Mouse (Mus musculus) hindbrain, embryonic 14.5 days (tissue): ENCODE results near the gene Blvra. TPM values are rescaled to one million over a fixed set of nuclear protein-coding genes. Genes with fewer than 3 reads are reported as not detected.
"Not testable (repeated sequence)": the region's sequence is repeated elsewhere in the genome, so short reads cannot be mapped to it uniquely, and the experiment has no call there.

Experiments used
- ATAC-seq: fragments of 200-750 bp; cut with Nextera tagmentation; 2 replicates; pipeline ENCODE4 v1.8.0; 2017; ENCODE audit warnings: moderate number of reproducible peaks, mild to moderate bottlenecking, moderate TSS enrichment, moderate library complexity; ENCODE audit not compliant: low FRiP score
- DNase-seq: peaks from one replicate; pipeline ENCODE4 v3.0.0-alpha.2; 2015; ENCODE audit warnings: low spot score
- H3K27ac ChIP-seq: fragments of 300-500 bp; sonication (generic); 2 replicates; pipeline ENCODE4 v1.5.1; 2014; ENCODE audit warnings: mild to moderate bottlenecking, moderate library complexity
- H3K27me3 ChIP-seq: fragments of 300-500 bp; sonication (generic); 2 replicates; pipeline ENCODE4 v1.6.1; 2014; ENCODE audit warnings: mild to moderate bottlenecking, low read length, mixed read lengths; ENCODE audit not compliant: control insufficient read depth, insufficient read depth
- H3K36me3 ChIP-seq: fragments of 300-500 bp; sonication (generic); replicated peaks from 2 replicates; pipeline ENCODE4 v1.6.1; 2014; ENCODE audit not compliant: control insufficient read depth, insufficient read depth
- H3K4me1 ChIP-seq: fragments of 300-500 bp; sonication (generic); replicated peaks from 2 replicates; pipeline ENCODE4 v1.6.1; 2014; ENCODE audit warnings: antibody characterized with exemption, low read length, mixed read lengths; ENCODE audit not compliant: control insufficient read depth, insufficient read depth
- H3K4me2 ChIP-seq: fragments of 300-500 bp; sonication (generic); replicated peaks from 2 replicates; pipeline ENCODE4 v1.6.1; 2014; ENCODE audit warnings: mild to moderate bottlenecking, moderate library complexity
- H3K4me3 ChIP-seq: fragments of 300-500 bp; sonication (generic); replicated peaks from 2 replicates; pipeline ENCODE4 v1.5.1; 2014; ENCODE audit warnings: mild to moderate bottlenecking, low read length
- H3K9ac ChIP-seq: fragments of 300-500 bp; sonication (generic); 2 replicates; pipeline ENCODE4 v1.6.1; 2014
- H3K9me3 ChIP-seq: fragments of 300-500 bp; sonication (generic); 2 replicates; pipeline ENCODE4 v1.6.1; 2016; ENCODE audit warnings: low read length; ENCODE audit not compliant: control insufficient read depth
- WGBS: fragments of 180-500 bp; shearing (Covaris S2); extraction: QIAGEN DNeasy Blood & Tissue Kit; methylation state at CpG from one replicate; pipeline ENCODE4 v1.1.7; 2014; 5-methylcytosine and 5-hydroxymethylcytosine counted together
- polyA plus RNA-seq: library from polyadenylated mRNA; unstranded; fragments of >200 nt; fragmentation: Nextera tagmentation; extraction: Ambion mirVana; gene quantifications from 2 replicates; pipeline ENCODE4 v1.2.1, GENCODE M21; 2014

Blvra gene
- polyA plus RNA-seq, 1 experiment from 2014 or later: 32.9 TPM

DNA sequence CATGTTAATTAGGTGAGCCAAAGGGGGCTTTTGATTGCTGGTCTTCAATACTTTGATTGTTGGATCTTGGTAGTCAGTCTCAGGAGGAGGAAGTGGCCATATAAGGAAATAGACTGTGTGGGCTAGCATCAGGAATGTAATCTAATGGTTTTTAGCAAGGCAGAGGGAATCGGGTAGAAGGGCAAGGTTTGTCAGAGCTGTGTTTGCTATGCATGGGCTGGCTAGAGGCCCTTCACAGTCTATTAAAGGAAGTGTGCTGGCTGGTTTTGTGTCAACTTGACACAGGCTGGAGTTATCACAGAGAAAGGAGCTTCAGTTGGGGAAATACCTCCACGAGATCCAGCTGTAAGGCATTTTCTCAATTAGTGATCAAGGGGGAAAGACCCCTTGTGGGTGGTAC is 8.6 kb downstream of the Blvra start:
- not testable (repeated sequence) for H3K9me3 ChIP-seq, H3K27me3 ChIP-seq, H3K36me3 ChIP-seq, DNase-seq, H3K9ac ChIP-seq, H3K4me2 ChIP-seq, H3K4me3 ChIP-seq, H3K4me1 ChIP-seq, H3K27ac ChIP-seq, ATAC-seq
- 65% methylated on average over 2 of the region's 2 CpGs for WGBS

DNA sequence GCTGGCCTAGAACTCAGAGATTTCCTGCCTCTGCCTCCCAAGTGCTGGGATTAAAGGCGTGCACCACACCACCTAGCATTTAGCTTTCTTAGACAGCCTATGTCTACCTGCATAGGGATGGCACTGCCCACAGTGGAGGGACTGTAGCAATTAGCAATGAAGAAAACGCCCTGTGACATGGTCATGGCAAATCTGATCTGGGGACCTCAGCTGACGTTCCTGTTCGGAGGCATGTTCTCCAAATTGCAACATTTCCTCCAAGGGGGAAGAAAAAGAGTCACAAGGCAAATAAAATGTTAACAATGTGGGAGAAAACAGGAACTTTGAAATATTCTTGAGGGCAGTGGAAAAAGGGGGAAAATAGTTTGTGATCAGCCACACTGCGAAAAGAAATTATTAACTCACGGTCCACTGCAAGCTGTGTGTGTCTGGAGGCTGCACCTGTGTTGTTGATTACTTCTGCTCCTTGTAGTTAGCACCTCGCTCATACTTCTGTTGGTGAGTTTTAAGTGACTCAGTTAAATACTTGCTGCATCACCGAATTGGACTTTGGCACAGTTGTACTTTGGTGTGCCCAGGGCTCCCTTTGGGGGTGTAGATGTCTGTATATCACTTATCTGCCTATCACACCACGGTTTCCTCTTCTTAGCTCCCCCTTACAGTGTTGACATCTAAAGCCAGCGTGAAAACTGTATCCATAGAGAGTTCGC is 9.6 kb downstream of the Blvra start:
- no peaks in the 10 kb centered on the region for H3K27me3 ChIP-seq
- H3K9me3 ChIP-seq: no peaks in the 10 kb centered on the region
- no peaks in the 10 kb centered on the region for H3K36me3 ChIP-seq
- no peak overlapping the region for H3K27ac ChIP-seq
- no peak overlapping the region for H3K4me3 ChIP-seq
- H3K4me2 ChIP-seq: no peak overlapping the region
- WGBS: 90% methylated on average over 11 of the region's 11 CpGs
- ATAC-seq (no peak), DNase-seq (no peak)
- H3K9ac ChIP-seq: no peak overlapping the region
- H3K4me1 ChIP-seq: no peaks in the 10 kb centered on the region

DNA sequence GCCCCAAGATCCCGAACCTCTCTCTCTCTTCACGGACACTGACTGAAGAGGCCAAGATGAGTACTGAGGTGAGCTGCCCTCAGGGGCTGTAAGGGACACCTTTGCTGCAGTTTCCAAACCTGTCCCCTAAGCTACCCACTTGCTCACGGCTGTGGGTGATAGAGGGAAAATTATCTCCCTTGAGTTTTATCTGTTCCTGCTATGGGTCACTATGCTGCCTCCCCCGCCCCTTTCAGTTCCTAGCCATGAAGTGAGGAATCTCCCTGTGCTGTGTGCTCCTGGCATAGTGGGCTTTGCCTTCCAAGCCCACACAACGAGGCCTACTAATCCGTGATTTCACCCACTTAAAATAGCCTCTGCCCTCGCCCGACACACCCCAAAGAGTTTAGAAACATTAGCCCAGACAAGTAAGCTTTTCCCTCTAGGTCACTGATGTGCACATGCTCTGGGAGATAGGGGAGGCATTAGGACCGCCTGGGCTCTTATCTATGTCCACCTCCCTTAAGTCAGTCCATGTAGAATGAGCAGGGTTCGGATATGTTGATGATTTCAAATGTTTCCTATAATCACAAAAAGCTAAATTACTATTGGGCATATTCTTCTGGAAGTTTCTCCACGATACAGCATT is 10.2 kb downstream of the Blvra start:
- ATAC-seq (no peak), DNase-seq (no peak)
- H3K4me3 ChIP-seq: no peak overlapping the region
- no peaks in the 10 kb centered on the region for H3K4me1 ChIP-seq
- H3K9ac ChIP-seq: no peak overlapping the region
- 95% methylated on average over 11 of the region's 11 CpGs for WGBS
- H3K9me3 ChIP-seq: no peaks in the 10 kb centered on the region
- no peak overlapping the region for H3K4me2 ChIP-seq
- H3K27ac ChIP-seq: no peak overlapping the region
- H3K27me3 ChIP-seq: no peaks in the 10 kb centered on the region
- H3K36me3 ChIP-seq: no peaks in the 10 kb centered on the region

DNA sequence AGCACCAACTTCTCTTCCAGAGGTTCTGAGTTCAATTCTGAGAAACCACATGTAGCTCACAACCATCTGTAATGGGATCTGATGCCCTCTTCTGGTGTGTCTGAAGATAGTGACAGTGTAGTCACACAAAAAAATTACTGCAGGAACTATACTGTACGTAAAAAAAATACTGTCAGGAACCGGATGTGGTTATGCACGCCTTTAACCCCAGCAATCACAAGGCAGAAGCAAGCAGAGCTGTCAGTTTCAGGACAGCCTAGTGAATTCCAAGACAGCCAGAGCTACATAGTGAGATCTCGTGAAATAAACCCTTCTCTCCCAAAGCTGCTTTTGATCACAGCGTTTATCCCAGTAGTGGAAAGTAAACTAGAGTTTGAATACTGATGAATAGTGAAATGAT is 15.8 kb downstream of the Blvra start:
- H3K9me3 ChIP-seq: no peaks in the 10 kb centered on the region
- 90% methylated on average over 5 of the region's 5 CpGs for WGBS
- H3K27ac ChIP-seq: no peak overlapping the region
- DNase-seq (no peak), ATAC-seq (no peak)
- no peak overlapping the region for H3K4me2 ChIP-seq
- H3K4me3 ChIP-seq: no peak overlapping the region
- H3K27me3 ChIP-seq: no peaks in the 10 kb centered on the region
- H3K9ac ChIP-seq: no peak overlapping the region
- H3K4me1 ChIP-seq: no peaks in the 10 kb centered on the region
- H3K36me3 ChIP-seq: 0 out of 2 replicates have a peak, but pooled peaks cover 9% of the 10 kb centered on the region

DNA sequence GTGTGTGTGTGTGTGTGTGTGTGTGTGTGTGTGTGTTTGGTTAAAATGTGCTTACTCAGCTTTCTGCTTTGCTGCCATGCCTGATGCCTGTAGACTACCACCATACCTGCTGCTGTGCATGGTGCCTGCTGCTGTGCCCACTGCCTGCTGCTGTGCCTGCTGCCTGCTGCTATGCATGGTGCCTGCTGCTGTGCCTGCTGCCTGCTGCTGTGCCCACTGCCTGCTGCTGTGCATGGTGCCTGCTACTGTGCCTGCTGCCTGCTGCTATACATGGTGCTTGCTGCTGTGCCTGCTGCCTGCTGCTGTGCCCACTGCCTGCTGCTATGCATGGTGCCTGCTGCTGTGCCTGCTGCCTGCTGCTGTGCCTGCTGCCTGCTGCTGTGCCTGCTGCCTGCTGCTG is 19.7 kb downstream of the Blvra start:
- H3K27me3 ChIP-seq, H3K4me3 ChIP-seq, ATAC-seq, DNase-seq, H3K4me1 ChIP-seq, H3K9ac ChIP-seq, H3K36me3 ChIP-seq, H3K27ac ChIP-seq, H3K4me2 ChIP-seq, H3K9me3 ChIP-seq: not testable (repeated sequence)

DNA sequence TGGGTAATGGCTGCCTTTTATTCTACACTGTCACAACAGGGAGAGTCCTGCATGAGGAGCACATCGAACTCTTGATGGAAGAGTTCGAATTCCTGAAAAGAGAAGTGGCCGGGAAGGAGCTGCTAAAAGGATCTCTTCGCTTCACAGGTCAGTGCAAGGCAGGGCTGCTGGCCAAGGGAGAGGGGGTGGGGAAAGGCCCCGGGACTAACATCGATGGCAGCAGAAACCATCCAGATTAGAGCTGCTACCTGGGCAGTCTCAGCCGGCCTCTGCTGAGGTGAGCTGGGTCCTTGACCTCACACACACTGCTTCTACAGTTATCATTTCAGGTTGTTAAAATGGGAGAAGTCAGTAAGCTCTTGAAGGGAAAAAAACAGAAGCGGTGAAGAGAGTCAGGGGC is 21.5 kb downstream of the Blvra start:
- no peak for ATAC-seq
- WGBS: 76% methylated on average over 8 of the region's 8 CpGs

DNA sequence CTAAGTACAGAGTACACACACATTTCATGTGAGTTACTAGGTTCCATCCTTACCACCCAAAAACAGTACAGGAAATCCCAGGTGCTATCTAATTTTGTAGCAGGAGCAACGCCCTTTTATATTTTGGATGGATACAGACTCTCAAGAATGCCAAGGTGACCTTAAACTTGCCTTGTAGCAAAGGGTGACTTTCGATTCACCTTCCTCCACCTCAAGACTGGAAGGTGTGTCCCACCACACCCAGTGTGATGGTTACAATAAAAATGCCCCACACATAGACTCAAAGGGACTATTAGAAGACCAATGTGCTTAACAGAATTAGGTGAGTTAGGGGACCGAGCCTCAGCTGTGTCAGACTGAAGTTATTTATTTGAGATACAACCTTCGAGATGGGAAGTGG is 38.5 kb downstream of the Blvra start:
- no peak for ATAC-seq
- Histone ChIP-seq H3K4me1 (no peaks in the 10 kb centered on the region), H3K36me3 (peaks cover 35% of the 10 kb centered on the region), H3K4me3 (no peak overlapping the region), H3K9ac (no peak overlapping the region), H3K27me3 (no peaks in the 10 kb centered on the region), H3K4me2 (no peak overlapping the region), H3K9me3 (no peaks in the 10 kb centered on the region), H3K27ac (no peak overlapping the region)
- WGBS: 96% methylated on average over 4 of the region's 4 CpGs
- no peak for DNase-seq

More for the DNA sequence above, 21.5 kb downstream of the Blvra start:
- Histone ChIP-seq H3K9me3 (no peaks in the 10 kb centered on the region), H3K27ac (no peak overlapping the region), H3K4me3 (no peak overlapping the region), H3K9ac (no peak overlapping the region), H3K4me2 (no peak overlapping the region), H3K4me1 (no peaks in the 10 kb centered on the region), H3K36me3 (0 out of 2 replicates have a peak, but pooled peaks cover 5% of the 10 kb centered on the region), H3K27me3 (no peaks in the 10 kb centered on the region)
- no peak for DNase-seq

DNA sequence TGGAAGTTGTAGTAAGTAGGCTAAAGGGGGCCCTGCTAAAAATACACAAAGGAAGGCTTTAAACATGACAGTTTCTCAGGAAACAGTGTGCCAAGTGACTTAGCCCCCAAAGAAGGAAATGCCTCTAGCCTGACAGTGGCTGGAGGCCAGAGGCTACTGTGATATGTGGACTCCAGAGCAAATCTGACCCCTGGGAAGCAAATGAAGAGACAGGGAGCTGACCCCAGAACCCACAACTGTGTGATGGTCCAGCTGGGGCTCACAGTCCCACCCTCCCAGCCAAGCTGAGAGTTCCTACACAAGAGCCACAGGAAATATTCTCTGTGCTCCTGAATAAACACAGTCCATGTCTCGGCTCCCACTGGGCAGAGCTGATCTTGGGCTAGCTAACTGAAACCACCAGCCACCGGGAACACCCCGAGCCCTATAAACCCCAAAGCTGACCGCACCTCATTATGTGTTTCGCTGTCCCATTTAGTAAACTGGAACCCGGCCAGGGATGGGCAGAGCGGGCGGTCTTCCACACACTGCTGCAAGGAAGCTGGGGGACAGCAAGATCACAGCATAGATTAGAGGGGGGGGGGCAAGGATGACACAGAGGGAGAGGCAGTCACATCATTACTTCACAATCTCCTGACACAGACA is 51.2 kb downstream of the Blvra start:
- DNase-seq: no peak
- no peak overlapping the region for H3K4me2 ChIP-seq
- H3K36me3 ChIP-seq: peaks cover 56% of the 10 kb centered on the region
- no peak overlapping the region for H3K9ac ChIP-seq
- H3K4me3 ChIP-seq: no peak overlapping the region
- no peaks in the 10 kb centered on the region for H3K9me3 ChIP-seq
- H3K27ac ChIP-seq: no peak overlapping the region
- no peaks in the 10 kb centered on the region for H3K27me3 ChIP-seq
- 89% methylated on average over 8 of the region's 8 CpGs for WGBS
- ATAC-seq: no peak
- no peaks in the 10 kb centered on the region for H3K4me1 ChIP-seq

DNA sequence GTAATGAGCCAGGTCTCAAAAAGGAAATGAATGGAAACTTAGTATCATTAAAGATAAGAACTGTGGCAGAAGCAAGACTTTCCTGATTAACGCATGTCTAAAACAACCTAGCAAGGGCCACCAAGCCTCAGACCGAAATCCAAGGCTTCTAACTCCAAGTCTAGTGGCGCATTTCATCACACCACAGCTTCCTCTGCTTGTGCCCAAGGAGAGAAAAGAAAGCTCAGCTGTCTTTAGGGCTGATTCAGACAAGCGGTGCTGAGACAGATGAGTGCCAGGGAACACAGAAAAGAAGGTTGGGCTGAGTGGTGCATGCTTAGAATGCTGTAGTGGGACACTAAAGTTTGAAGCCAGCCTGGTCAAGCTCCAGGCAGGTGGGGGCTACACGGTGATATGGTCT is 58.5 kb downstream of the Blvra start:
- H3K4me3 ChIP-seq: no peak overlapping the region
- 90% methylated on average over 5 of the region's 5 CpGs for WGBS
- no peaks in the 10 kb centered on the region for H3K9me3 ChIP-seq
- H3K36me3 ChIP-seq: peaks cover 22% of the 10 kb centered on the region
- H3K27me3 ChIP-seq: no peaks in the 10 kb centered on the region
- DNase-seq (no peak), ATAC-seq (no peak)
- H3K4me1 ChIP-seq: peaks cover 5% of the 10 kb centered on the region; the same call in 1 of the 2 replicates
- H3K4me2 ChIP-seq: no peak overlapping the region
- H3K27ac ChIP-seq: no peak overlapping the region
- no peak overlapping the region for H3K9ac ChIP-seq
